Mouse (Mus musculus) G1E (cell line): ENCODE results near the gene Olfr1002.
"Not testable (repeated sequence)": the region's sequence is repeated elsewhere in the genome, so short reads cannot be mapped to it uniquely, and the experiment has no call there.

Experiments
- CTCF ChIP-seq: IDR thresholded peaks from 2 replicates; pipeline ENCODE4 v1.5.1; 2012; ENCODE audit warnings: low read depth, low read length, inconsistent platforms, mixed read lengths
- POLR2AphosphoS5 ChIP-seq: IDR thresholded peaks from 2 replicates; pipeline ENCODE4 v1.6.1; 2012; ENCODE audit warnings: low read depth, low read length, inconsistent platforms; ENCODE audit not compliant: insufficient replicate concordance

- not testable (repeated sequence) for TF ChIP-seq CTCF, POLR2AphosphoS5
Measured at GRCm38 (mm10) chr2:85664355-85664754, 13.9 kb upstream of the Olfr1002 start, which contains the start of gene Olfr154.
